Mouse (Mus musculus): ENCODE measurements around the gene 8030411F24Rik.

DNA sequence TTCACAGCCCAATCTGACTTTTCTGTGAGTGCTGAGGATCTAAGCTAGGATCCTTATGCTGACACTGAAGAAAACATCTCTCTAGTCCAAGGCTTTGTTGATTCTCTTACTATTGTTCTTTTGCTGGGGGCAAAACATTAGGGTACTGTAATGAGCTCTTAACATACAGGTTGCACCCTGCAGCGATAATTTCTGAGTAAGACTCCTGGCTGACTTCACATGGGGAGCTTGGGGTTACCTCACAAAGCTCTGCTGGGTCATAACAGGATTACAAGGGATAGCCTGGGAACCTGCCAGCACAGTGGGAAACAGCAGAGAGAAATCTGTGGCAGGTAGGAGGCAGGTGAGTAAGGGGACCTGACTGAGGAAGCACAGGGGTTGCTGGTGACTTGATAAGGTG is 31.8 kb upstream of the 8030411F24Rik start, which contains the start of gene Cstl1:
- TF ChIP-seq CTCF (IDR thresholded peaks at IDR 0.05; ENCODE audit: insufficient read depth, low read length) (no peak), POLR2A (IDR thresholded peaks at IDR 0.05; ENCODE audit: borderline replicate concordance, extremely low read depth, low read depth, low read length) (no peak)

All from lung, adult 2 months (tissue).